Mouse (Mus musculus): Measurements from ENCODE around the gene Grin2c. TPM values are rescaled to one million over a fixed set of nuclear protein-coding genes. Genes with fewer than 3 reads are reported as not detected.

The Grin2c gene
- polyA plus RNA-seq, 1 experiment from 2014 or later = not detected

DNA sequence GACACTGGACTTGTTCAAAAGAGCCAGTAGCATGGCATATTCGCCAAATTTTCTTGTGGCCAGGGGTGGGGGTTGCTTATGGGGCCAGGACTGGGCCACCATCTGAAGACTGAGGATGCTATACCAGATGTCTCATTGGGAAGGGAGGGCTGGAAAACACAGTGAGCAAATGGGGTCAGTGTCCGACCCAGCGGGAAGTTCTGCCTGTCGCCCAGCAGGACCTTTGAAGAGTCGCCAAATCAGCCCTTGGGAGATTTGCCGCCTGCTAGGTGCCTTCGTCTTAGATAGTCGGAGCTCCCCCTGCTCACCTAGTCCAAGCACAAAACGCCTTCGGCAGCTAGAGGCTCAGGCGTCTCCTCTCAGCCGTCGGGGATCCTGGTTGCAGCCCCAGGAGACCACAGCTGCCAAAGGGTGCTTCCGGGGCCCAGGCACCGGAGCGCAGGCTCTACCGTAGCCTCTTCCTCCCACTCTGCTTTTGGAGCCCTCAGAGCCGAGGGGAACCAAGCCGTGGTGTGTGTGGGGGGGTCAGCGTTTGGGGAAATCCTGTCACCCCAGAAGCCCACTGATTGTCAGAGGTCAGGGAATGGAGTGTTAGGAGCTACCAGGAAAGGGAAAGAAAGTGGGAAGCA is 1.2 kb downstream of the Grin2c start:
- POLR2A ChIA-PET = interaction anchor here (0.6 kb wide), 1 partner anchor 62 kb away, joined by 4 read pairs; no protein-coding TSS in a partner anchor
- TF ChIP-seq CTCF (IDR thresholded peaks at IDR 0.05) = no peak

DNA sequence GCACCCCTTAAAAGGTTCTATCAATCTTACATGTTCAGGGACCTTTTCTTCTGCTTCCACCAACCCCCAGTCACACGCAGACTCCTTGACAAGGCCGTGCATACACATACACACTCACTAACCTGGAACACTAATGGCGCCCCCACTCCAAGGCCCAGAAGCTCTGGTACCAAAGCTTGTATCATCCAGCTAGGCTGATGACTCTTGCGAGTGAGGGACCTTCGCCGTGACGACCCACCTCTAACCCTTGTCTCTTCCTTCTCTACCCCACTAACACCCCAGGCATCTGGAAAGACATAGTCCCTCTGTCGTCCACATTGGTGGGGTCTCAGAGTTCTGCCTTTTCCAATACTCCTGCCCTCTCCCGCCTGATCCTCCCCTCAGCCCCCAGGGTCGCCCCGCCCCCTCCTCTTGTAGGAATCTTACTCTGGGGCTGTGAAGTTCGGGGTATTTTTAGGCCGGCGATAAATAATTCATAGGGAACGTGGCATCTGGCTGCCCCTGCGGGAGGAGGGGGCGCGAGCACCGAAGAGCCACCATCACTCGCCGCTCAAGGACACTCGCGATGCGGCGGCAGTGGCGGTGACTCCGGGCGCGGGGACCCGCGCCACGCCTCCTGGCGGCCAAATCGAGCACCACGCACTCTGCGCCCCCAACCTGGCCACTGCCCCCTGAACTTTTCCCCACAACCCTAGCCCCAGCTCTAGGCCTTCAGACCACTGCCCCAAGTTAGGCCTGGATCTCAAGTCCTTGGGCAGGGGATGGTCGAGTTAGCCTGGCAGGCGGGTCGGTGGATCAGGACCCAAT is 2.0 kb downstream of the Grin2c start:
- no peak for ATAC-seq
- ChIA-PET CTCF (no interaction called here), POLR2A (no interaction called here)
- TF ChIP-seq CTCF (IDR thresholded peaks at IDR 0.05) = no peak
- in situ Hi-C loops (cut with MboI; ENCODE audit: low pct_unique_long_range_greater_than_20kb) = no loop called here
- H3K27me3 ChIP-seq = peaks cover 60% of the 10 kb centered on the region
- DNase-seq (ENCODE audit: low read depth, low spot score) = no peak

More for the DNA sequence above, 1.2 kb downstream of the Grin2c start:
- CTCF ChIA-PET = interaction anchor here (1.7 kb wide), 1 partner anchor 63 kb away, joined by 7 read pairs; no protein-coding TSS in a partner anchor
- H3K27me3 ChIP-seq = peaks cover 53% of the 10 kb centered on the region
- ATAC-seq = no peak
- in situ Hi-C loops (cut with MboI; ENCODE audit: low pct_unique_long_range_greater_than_20kb) = no loop called here
- no peak for DNase-seq (ENCODE audit: low read depth, low spot score)

DNA sequence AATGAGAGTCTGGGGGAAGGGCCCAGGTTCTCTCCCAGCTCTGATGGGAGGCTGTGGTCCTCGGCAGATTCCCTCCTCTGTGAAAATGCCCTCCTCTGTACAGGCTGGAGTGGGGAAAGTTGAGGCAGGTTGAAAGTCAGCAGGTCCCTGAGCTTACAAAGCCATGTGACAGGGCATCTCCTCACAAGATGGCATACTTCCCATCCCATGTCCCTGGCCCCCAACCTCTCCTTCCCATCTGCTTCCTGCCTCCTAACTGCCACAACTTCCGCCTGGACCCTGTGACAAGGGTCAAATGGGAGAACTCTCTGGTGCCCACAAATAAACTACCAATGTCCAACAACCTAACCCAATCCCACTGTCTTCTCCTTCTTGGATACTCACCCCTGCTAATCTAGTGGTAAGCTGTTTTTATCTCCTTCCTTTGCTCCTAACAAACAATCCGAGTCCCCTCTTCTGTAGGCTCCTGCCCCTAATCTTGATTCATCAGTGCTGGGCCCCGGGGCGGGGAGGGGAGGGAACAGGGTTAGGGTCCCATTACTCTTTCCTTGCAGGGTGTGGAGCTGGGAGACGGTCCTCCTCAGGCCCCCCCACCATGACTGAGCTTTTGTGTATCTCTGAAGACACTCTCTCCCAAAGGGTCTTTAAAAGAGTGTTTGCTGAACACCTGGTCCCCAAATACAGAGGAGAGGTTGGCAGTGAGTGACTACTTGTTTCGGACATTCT is 2.7 kb downstream of the Grin2c start:
- no peak for DNase-seq (ENCODE audit: low read depth, low spot score)
- POLR2A ChIA-PET = no interaction called here
- ATAC-seq = no peak
- in situ Hi-C loops (cut with MboI; ENCODE audit: low pct_unique_long_range_greater_than_20kb) = no loop called here
- TF ChIP-seq CTCF (IDR thresholded peaks at IDR 0.05) = no peak
- CTCF ChIA-PET = no interaction called here
- peaks cover 60% of the 10 kb centered on the region for H3K27me3 ChIP-seq

DNA sequence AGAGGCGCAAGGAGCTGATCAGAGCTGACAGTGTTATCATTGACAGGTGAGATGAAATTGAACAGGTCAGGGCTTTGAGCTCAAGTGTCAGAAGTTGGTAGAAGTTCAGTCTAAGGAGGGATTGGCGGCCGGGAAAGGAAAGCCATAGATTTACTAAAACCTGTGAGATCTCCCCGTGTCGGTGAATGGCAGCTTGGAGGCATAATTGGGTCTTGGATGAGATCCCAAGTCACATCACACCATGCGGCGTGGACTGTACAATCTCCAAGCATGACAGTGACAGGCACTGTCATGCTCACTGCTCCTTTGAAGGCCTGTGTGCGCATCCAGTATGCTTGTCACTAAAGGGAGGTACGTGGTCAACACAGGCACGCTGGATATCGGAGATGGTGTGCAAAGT is 4.1 kb downstream of the Grin2c start:
- in situ Hi-C loops (cut with MboI; ENCODE audit: low pct_unique_long_range_greater_than_20kb) = no loop called here
- ChIA-PET POLR2A (no interaction called here), CTCF (interaction anchor here (0.9 to 1.3 kb wide), 2 partner anchors 61 to 102 kb away, joined by 3 to 5 read pairs; no protein-coding TSS in a partner anchor)

GRCm38 (mm10) chr11:115259134-115259533 is 7.9 kb downstream of the Grin2c start:
- H3K27me3 ChIP-seq = peaks cover 50% of the 10 kb centered on the region
- DNase-seq (ENCODE audit: low read depth, low spot score) = no peak
- ChIA-PET CTCF (interaction anchor here (1.3 kb wide), 1 partner anchor 10 kb away, joined by 3 read pairs; no protein-coding TSS in a partner anchor), POLR2A (no interaction called here)
- ATAC-seq = no peak
- TF ChIP-seq CTCF (IDR thresholded peaks at IDR 0.05) = no peak
- in situ Hi-C loops (cut with MboI; ENCODE audit: low pct_unique_long_range_greater_than_20kb) = no loop called here

More for the DNA sequence above, 4.1 kb downstream of the Grin2c start:
- DNase-seq (ENCODE audit: low read depth, low spot score) (no peak), ATAC-seq (no peak)
- H3K27me3 ChIP-seq = peaks cover 61% of the 10 kb centered on the region
- no peak for TF ChIP-seq CTCF (IDR thresholded peaks at IDR 0.05)

DNA sequence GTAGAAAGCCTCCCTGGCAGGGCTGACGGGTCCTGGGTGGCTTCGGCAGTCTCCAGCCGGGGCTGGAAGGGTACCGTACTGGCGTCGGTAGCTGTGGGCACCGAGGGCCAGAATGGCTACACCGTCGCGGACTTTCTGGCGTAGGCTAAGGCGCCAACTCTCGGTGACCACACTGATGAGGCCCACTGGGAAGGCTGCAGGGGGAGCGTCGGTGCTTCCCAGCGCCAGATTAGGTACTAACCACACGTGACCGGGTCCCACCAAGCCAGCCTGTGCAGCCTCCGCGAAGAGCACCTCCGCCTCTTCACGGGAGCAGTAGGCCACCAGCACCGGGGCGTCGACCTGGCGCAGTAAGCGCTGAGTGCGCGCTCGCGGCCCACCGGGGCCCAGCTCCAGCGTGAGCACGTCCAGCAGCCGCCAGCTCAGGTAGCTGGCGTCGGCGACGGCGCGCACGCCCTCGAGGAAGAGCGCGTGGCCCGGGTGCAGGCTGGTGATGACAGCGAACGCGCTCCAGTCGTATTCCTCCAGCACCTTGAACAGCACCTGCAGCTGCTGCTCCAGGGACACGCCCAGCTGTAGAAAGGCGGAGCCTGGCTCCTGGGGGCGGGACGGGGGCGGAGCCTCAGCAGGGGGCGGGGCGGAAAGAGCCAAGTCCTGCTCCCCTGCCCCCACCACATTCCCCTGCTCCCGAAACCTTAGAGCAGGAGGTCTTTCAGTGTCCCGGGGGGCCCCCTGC is 9.1 kb downstream of the Grin2c start:
- ATAC-seq (no peak), DNase-seq (ENCODE audit: low read depth, low spot score) (no peak)
- no peak for TF ChIP-seq CTCF (IDR thresholded peaks at IDR 0.05)
- in situ Hi-C loops (cut with MboI; ENCODE audit: low pct_unique_long_range_greater_than_20kb) = no loop called here
- peaks cover 39% of the 10 kb centered on the region for H3K27me3 ChIP-seq
- ChIA-PET CTCF (interaction anchor here (0.9 kb wide), 1 partner anchor 11 kb away, joined by 3 read pairs; no protein-coding TSS in a partner anchor), POLR2A (no interaction called here)

DNA sequence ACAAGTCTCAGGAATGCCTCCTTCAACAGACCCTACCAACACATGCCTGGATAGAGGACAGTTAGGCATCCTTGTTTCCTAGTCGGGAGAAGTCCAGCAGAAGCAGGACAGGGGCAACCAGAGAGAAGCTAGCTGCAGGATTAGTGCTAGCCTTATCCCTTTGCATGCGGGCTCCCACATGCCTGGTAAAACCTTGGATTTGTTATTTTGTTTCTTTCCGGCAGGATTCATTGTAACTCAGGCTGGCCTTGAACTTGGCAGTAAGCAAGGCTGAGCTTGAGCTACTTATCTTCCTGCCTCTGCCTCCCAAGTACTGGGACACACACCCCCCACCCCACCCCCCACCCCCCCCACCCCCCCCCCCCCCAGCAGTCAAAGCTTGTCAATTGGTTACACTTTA is 15.8 kb downstream of the Grin2c start:
- ChIA-PET POLR2A (no interaction called here), CTCF (no interaction called here)
- ATAC-seq (no peak), DNase-seq (ENCODE audit: low read depth, low spot score) (no peak)
- TF ChIP-seq CTCF (IDR thresholded peaks at IDR 0.05) = no peak
- H3K27me3 ChIP-seq = peaks cover 37% of the 10 kb centered on the region
- in situ Hi-C loops (cut with MboI; ENCODE audit: low pct_unique_long_range_greater_than_20kb) = no loop called here

DNA sequence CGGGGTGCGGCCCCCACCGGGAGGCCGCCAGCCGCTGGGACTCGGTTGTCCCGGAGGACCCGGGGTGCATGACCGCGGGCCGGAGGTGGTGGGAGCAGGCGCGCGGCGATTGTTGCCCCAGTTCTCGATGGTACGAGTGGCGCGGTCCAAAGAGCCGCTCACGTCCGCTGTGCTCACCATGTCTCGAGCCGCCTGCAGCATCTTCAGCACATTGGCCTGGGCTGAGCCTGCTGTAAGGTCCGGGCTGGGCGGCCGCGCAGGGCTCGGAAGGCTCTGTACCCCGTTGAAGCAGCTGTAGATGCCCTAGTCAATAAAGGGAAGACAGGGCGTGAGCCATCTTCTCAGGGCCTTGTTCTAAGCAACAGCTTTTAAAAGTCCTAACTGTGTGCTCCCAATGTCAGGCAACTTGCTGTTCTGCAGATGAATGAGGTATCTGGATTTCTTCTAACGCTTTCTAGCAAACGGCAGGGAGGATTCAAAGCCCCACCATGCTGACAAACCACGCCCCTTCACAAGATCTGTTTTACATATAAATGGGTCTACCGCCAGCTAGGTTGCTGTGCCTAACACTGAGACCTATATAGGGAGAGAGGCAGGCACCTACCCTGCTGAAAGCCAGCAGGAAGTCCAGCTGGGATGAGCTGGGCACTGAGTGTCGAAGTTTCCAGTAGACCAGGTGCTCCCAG is 16.5 kb downstream of the Grin2c start:
- DNase-seq (ENCODE audit: low read depth, low spot score) = no peak
- CTCF ChIA-PET = interaction anchor here (1.7 kb wide), 1 partner anchor 9 kb away, joined by 3 read pairs; no protein-coding TSS in a partner anchor
- POLR2A ChIA-PET = no interaction called here
- peaks cover 32% of the 10 kb centered on the region for H3K27me3 ChIP-seq
- in situ Hi-C loops (cut with MboI; ENCODE audit: low pct_unique_long_range_greater_than_20kb) = no loop called here
- TF ChIP-seq CTCF (IDR thresholded peaks at IDR 0.05) = no peak
- ATAC-seq = no peak

GRCm38 (mm10) chr11:115249721-115250404 is 17.2 kb downstream of the Grin2c start:
- no peak for TF ChIP-seq CTCF (IDR thresholded peaks at IDR 0.05)
- ATAC-seq (no peak), DNase-seq (ENCODE audit: low read depth, low spot score) (no peak)
- peaks cover 27% of the 10 kb centered on the region for H3K27me3 ChIP-seq
- in situ Hi-C loops (cut with MboI; ENCODE audit: low pct_unique_long_range_greater_than_20kb) = no loop called here
- CTCF ChIA-PET = interaction anchor here (1.7 kb wide), 1 partner anchor 9 kb away, joined by 3 read pairs; no protein-coding TSS in a partner anchor
- POLR2A ChIA-PET = no interaction called here
